ENCODE assay signal across 19 mouse cellular contexts in the genomic region with DNA sequence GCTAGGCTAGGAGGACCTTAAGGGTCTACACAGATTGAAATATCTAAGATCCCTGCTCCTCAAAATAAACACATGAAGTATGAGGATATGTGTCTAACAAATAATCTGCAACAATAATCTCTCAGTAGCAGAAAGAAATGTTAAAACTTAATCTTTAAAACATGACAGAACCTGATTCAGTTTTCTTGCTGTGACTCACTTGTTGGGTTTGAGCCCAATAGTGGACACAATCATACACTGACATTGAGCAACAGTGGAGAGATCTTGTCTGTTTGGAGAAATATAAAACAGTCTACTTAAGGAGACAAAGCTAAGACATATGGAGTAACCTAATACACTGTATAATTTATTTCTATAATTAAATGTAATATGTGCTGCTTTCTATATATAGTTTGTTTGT.
DNase-seq lines count a peak whose midpoint lies in the region; ATAC-seq and TF ChIP-seq lines count a peak whose summit lies in the region.
"Had no signal": no experiment of that assay in that cellular context is flagged by ENCODE, and none has a peak within 500 bp of the region (broad histone marks: within the 10 kb centered on the region; RNA-seq: fewer than 3 reads in every experiment).

No protein-coding gene starts in this region.

- no peak for TF ChIP-seq EP300 in lung, postnatal 0 days (IDR thresholded peaks at IDR 0.05)

- no peaks in the 10 kb centered on the region for H3K27me3 ChIP-seq in lung, postnatal 0 days (replicated peaks; ENCODE audit: insufficient read depth, low read length)
- H3K27me3 ChIP-seq in forebrain, embryonic 12.5 days = no peaks in the 10 kb centered on the region
- H3K27me3 ChIP-seq: embryonic facial prominence, embryonic 15.5 days; forebrain, embryonic 15.5 days; heart, embryonic 13.5 days; hindbrain, embryonic 15.5 days had no signal

- DNase-seq in lung, postnatal 0 days (ENCODE audit: low spot score) = peak; percentile 39
- DNase-seq in lung, postnatal 10 days = no peak
- peak; percentile 19 for DNase-seq in adrenal gland, adult 8-10 months
- peak; percentile 14 for DNase-seq in brain, adult 2 months (ENCODE audit: low read depth, low spot score)
- no peak for DNase-seq in gastrocnemius, postnatal 25 days
- DNase-seq: cerebellum, adult 2 months; cerebellum, postnatal 10 days; embryo, embryonic 11 days; gastrocnemius, postnatal 10 days; heart, postnatal 36 days; kidney, adult 2 months had no signal

- ATAC-seq in lung, postnatal 0 days = no peak
- ATAC-seq in forebrain, embryonic 12.5 days (ENCODE audit: low FRiP score) = no peak
- ATAC-seq: forebrain, embryonic 15.5 days; intestine, embryonic 16.5 days had no signal

- H3K4me1 ChIP-seq in lung, postnatal 0 days (ENCODE audit: insufficient read depth, low read depth, low read length) = no peaks in the 10 kb centered on the region
- H3K4me1 ChIP-seq in forebrain, embryonic 12.5 days = no peaks in the 10 kb centered on the region
- H3K4me1 ChIP-seq: embryonic facial prominence, embryonic 15.5 days; forebrain, embryonic 10.5 days; forebrain, embryonic 15.5 days; heart, embryonic 13.5 days; hindbrain, embryonic 15.5 days had no signal

- no peak overlapping the region for H3K27ac ChIP-seq in lung, postnatal 0 days (ENCODE audit: low read length)
- H3K27ac ChIP-seq in forebrain, embryonic 12.5 days = no peak overlapping the region
- H3K27ac ChIP-seq: embryonic facial prominence, embryonic 15.5 days; forebrain, embryonic 10.5 days; forebrain, embryonic 15.5 days; heart, embryonic 13.5 days; hindbrain, embryonic 15.5 days had no signal

- H3K4me2 ChIP-seq in lung, postnatal 0 days (replicated peaks; ENCODE audit: low read depth, low read length) = no peak overlapping the region
- H3K4me2 ChIP-seq in forebrain, embryonic 12.5 days = no peak overlapping the region
- H3K4me2 ChIP-seq: embryonic facial prominence, embryonic 15.5 days; forebrain, embryonic 15.5 days; heart, embryonic 13.5 days; hindbrain, embryonic 15.5 days had no signal

- no peak overlapping the region for H3K4me3 ChIP-seq in lung, postnatal 0 days (ENCODE audit: low read depth, low read length)
- no peak overlapping the region for H3K4me3 ChIP-seq in forebrain, embryonic 12.5 days (replicated peaks)
- H3K4me3 ChIP-seq: embryonic facial prominence, embryonic 15.5 days; erythroblast, embryonic 14.5 days; forebrain, embryonic 10.5 days; forebrain, embryonic 15.5 days; heart, embryonic 13.5 days; hindbrain, embryonic 15.5 days had no signal

- no peaks in the 10 kb centered on the region for H3K9me3 ChIP-seq in lung, postnatal 0 days (ENCODE audit: low read length)
- no peaks in the 10 kb centered on the region for H3K9me3 ChIP-seq in forebrain, embryonic 12.5 days
- H3K9me3 ChIP-seq: embryonic facial prominence, embryonic 15.5 days; forebrain, embryonic 10.5 days; forebrain, embryonic 15.5 days; heart, embryonic 13.5 days; hindbrain, embryonic 15.5 days had no signal

- no peak for TF ChIP-seq CTCF in lung, postnatal 0 days (IDR thresholded peaks at IDR 0.05)

- H3K9ac ChIP-seq in lung, postnatal 0 days (replicated peaks; ENCODE audit: low read depth) = no peak overlapping the region
- H3K9ac ChIP-seq in forebrain, embryonic 12.5 days = no peak overlapping the region
- H3K9ac ChIP-seq: embryonic facial prominence, embryonic 15.5 days; forebrain, embryonic 15.5 days; heart, embryonic 13.5 days; hindbrain, embryonic 15.5 days had no signal

- H3K36me3 ChIP-seq in lung, postnatal 0 days (ENCODE audit: insufficient read depth, low read length) = no peaks in the 10 kb centered on the region
- H3K36me3 ChIP-seq in forebrain, embryonic 12.5 days (replicated peaks) = no peaks in the 10 kb centered on the region
- H3K36me3 ChIP-seq: embryonic facial prominence, embryonic 15.5 days; forebrain, embryonic 10.5 days; forebrain, embryonic 15.5 days; heart, embryonic 13.5 days; hindbrain, embryonic 15.5 days had no signal

Comparison
In these comparisons a context has a peak if more than half of its experiments do, and no peak if none do; other contexts are left out.
1. DNase-seq: peak in lung, postnatal 0 days (single experiment), adrenal gland, adult 8-10 months (single experiment) and brain, adult 2 months (single experiment); none in lung, postnatal 10 days (single experiment) and gastrocnemius, postnatal 25 days (single experiment).